Mouse (Mus musculus) embryonic fibroblast, embryonic 13.5 days (primary cell): ENCODE measurements around the gene Vpreb3.

ENCODE experiments used
- CTCF ChIP-seq: IDR thresholded peaks from 2 replicates; pipeline ENCODE4 v1.5.1; 2011; ENCODE audit warnings: mild to moderate bottlenecking, control low read depth, low read length, moderate library complexity, borderline replicate concordance; ENCODE audit not compliant: insufficient read depth
- POLR2A ChIP-seq: IDR thresholded peaks from 2 replicates; pipeline ENCODE4 v1.6.1; 2011; ENCODE audit warnings: low read depth, mild to moderate bottlenecking, control low read depth, low read length, moderate library complexity

DNA sequence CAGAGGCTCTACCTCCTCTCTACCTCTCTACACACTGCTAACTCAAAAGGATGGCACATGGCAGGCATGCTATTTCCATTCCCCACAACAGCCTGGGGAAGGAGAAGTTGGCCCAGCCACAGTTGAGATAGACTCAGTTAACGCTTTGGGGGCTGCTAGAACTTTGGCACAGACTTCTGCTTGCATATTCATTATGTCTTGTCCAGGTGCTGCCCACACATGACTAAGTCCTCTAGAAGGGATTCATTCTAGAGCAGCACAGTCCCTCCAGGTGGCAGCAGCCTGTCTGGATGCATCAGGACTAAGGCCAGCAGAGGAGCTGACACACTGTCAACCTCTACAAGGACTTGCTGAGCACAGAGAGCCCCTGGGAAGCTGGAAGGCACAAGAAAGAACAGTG is 46.6 kb upstream of the Vpreb3 start:
- TF ChIP-seq CTCF = no peak
- no peak for TF ChIP-seq POLR2A
